Mouse (Mus musculus) megakaryocyte-erythroid progenitor cell, adult 5-6 weeks (primary cell): ENCODE measurements at regions not wholly inside any gene's neighbourhood (a gene's known extent, or its start where the extent isn't known, plus 50 kb on each side); places are given as distances from the start of the nearest gene placed in this dataset.

Experiments used
- ATAC-seq: replicated peaks from 2 replicates; pipeline ENCODE4 v1.8.0; 2016; ENCODE audit warnings: mild to moderate bottlenecking, inconsistent platforms; ENCODE audit not compliant: severe bottlenecking, poor library complexity, low FRiP score, low TSS enrichment

DNA sequence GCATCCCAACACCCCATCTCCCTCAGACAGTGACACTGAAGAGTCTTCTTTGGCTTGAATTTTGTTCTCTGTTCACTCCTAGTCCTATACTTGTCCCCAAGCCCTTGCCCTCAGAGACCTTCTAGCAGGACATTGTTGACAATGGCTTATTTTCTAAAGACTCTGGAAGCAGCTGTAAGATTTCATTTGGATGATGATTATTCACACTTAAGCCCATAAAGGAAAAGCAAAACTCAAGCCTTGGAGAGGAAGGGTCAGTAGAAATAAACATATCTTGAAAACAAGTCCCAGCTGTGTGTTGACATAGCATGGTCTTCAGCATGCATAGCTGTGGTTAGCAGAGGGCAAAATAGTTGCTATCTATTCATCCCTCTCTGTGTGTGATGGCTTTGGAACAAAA lies 59.9 kb upstream of the Cdh11 start:
- no peak for ATAC-seq

DNA sequence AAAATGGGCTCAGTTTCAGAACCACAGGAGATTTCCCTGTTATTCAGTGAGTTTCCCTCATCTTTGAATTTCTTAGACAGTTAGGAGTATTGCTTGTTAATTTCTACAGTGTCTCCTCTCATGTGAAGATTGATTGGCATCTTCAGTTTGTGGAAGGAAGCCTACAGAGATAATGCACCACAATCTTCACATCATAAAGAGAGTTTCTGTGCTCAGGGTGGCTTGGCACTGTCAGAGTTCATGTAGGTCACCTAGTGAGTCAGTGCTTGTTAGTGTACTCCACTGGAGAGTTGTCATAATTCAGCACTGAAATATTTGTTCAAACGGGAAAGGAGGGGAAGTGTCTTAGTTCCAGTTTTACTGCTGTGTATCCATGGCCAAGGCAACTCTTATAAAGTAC lies 74.6 kb upstream of the Cdh11 start:
- ATAC-seq: no peak

DNA sequence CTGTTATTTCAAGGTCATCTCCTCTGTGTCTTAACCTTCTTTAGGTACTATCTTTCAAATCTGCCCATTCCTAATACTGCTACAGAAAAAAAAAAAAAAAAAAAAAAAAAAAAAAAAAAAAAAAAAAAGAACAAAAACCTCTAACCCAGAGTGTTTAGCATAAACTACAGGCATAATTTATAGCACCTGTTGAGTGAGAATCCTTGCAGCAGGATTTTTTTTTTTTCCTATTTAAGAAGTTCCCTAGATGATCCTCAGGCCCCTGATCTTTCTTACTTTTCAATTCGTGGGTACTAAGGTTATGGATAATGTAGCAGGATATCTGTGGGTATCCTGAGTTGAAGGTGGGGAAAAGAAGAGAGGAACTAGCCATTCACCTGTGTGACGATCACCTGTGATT lies 114.1 kb upstream of the Cdh11 start:
- ATAC-seq: no peak

DNA sequence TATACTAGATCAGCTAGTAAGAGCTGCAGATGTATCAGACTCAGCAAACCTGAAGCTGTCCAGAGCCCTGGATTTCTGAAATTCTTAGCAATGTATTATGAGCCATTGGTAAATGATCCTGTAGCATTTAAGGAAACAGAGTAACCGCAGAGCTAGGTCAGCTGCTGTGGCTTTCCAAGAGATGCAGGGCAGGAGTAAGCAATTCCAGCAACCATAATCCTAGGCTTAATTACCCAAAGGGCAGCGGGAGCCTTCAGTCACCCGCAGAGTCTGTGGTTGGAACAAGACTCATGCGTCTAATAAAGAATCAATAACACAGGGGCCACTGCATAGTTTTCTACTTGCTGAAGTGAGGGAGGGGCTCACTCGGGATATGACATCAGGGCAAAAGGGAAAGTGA lies 115.2 kb upstream of the Cdh11 start:
- no peak for ATAC-seq

DNA sequence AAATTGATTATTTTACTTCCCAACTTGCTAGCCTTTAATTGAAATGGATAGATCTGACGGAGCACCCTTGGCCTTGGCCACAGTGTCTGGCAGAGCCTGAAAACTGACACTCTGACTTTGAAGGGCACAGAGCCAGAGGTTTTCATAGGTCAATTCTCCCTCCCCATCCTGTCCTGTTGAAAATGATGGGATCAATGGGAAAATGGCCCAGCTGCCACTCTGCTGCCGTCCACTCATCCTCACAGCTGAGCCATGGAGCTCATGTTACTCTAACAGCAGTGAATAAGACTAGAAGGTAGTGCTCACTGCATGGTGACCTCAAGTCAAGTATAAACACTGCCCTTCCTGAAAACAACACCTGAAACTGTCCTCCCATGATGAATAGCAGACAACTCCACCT lies 122.0 kb upstream of the Cdh11 start:
- ATAC-seq: no peak

DNA sequence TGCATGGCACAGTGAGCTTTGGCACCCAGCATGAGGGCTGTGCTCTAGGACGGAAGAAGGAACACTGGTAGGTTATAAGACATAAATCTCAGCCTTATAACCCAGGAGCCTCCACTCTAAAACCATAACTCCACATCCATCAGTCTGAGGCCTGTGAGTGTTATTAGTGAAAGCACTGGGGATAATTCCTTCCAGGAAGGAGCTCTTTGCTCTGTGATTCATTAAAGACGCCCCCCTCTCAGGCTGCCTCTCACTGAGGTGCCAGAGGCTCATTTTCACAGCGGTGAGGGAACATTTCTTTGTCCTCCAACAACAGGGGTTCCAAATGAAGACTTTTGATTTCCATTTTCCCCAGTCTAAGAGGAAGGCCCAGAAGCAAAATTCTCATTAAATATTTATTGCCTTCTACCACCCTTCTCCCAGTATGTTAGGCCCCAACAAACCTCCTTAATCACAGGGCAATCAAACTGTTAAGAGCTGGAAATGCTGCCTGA lies 145.9 kb upstream of the Cdh11 start:
- ATAC-seq: no peak

DNA sequence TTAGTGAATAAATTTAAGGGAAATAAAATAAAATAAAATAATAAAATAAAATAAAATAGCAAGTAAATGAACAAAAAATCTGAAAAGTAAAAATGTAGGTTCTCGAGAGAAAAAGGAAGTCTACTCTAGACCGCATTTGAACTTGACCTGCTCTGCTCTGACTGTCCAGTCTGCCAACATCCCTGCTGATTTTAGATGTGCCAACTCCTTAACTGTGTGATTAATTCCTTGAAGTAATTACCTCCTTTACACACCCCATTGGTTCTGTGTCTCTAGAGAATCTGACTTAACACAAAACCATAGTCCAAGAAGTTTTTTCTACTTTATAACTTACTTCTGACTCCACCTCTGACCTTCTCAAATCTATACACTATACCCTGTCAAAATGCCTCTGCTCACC lies 153.3 kb upstream of the Cdh11 start:
- ATAC-seq: no peak

DNA sequence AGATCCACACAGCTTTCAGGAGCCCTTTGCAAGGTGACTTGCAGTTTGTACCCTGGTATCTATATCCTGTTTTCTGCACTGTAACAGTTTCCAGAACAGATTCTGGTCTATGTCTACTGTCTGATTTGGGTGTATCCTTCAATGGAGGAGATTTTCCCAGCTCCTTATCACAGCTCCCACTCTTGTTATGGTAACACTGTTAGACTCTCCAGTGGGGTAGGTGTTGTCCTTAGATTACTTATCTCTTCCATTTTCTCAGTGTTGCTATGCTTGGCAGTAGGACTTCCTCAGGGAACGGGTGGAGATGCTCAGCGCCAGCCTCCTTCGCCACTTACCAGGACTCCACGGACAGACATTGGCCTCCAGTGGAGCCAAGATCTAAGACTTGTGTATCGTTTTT lies 160.1 kb upstream of the Cdh11 start:
- no peak for ATAC-seq

DNA sequence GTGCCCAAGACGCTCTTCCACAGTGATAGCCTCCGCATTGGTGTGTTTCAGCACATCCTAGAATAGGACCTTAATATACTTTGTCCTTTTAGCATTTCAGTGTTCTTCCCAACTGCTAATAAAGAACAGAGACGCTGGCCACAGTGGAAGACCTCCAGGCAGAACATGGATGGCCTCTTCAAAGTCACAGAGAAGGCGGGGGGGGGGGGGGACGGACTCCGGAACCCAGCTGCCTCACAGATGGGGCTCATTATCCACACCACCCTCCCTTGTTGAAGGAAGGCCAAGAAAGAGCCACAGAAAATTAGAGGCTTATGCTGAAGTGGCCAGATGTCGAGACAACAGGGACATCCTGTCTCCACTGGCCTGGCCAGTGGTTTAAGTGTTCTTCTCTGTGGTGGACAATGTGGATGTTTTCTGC lies 192.7 kb upstream of the Cdh11 start:
- ATAC-seq: no peak

DNA sequence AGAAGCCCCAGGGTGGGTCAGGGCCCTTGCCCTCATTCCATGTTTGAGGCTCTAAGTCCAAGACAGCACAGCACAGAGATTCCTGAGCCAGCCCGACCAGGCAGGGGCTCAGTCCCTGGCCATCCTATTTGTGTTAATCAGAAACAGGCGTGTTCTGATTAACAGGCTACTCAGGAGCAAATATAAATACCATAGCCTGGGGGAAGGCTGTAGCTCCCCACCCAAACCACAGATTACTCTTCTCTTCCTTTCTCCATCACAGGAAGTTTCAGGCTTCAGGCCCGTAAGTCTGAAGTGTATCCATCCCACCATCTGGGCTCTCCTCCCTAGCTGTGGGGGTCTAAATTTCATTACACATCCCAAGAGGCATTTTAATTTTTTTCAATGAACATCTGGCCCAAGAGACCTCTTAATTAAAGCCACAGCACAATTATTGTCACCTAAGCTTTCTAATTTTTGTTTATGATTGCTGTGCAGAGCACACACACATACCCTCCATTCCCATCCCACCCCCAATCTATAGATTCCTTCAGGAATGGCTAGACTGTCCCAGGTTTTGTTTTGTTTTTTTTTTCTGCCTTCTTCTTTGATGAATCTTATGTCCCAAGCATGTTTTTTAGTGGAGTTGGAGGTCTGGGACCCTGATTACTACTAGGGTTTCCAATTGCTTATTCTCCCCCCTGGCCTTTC lies 197.9 kb upstream of the Cdh11 start:
- ATAC-seq: no peak

DNA sequence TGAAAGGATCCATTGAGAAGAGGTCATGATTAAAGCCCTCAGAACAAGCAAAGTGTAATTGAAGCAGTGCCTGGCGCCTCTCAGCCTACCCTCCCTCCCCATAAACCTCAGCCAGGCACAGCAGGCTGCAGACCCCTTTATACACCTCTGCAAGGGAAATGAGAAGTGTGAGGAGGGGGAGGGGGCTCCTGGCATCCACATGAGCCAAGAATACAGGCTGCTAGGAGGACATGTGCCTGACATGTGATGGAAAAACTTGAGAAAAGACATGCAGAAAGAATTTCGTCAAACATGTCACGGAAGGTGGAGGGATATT lies 198.4 kb upstream of the Cdh11 start:
- ATAC-seq: no peak

DNA sequence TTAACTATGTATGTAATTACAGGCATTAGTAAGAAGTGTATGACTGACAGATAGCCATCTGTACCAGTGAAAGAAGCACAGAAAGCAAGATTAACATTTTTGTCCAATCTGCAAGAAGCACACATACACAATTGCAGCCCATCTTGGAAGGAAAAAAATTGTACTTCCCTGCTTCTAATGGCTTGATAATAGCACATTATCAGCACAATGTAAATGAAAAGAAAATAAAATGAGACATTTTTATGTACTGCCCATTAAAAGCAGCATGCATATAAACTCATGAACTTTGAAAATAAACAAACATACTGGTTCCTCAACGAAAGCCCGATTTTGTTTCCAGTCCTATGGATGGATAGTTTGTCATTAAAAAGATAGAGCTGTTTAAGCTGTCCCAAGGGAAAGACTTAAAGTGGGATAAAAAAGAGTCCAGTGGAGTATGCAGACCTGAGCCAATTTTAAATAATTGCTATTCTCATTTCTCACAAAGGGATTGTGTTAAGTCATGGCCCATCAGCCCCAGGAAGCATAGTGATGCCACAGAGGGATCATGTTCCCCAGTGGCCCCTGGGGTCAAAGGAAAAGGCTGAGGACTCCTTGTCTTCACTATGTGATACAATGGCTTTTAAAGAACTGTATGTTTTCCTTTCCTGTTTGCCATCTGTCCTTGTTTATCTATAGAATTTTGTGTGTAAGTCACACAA lies 222.0 kb upstream of the Cdh11 start:
- ATAC-seq: no peak

DNA sequence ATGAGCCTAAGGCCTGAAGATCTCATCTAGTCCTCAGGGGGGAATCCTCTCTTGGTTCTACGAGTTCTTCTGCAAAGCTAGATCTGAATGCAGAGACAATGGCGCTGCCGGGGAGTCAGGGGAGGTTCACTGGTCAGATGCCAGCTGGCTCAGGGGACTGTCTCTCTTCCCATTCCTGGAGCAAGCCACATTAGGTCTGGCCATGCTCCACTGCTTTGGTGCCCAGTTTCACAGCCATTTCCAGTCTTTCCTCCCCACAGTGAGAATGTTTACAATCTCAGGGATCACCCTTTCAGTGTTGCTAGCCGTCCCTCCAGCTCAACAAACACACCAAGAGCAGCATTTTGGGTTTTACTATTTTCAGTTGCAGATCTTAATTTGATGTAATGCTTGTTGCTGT lies 233.7 kb upstream of the Cdh11 start:
- ATAC-seq: no peak

DNA sequence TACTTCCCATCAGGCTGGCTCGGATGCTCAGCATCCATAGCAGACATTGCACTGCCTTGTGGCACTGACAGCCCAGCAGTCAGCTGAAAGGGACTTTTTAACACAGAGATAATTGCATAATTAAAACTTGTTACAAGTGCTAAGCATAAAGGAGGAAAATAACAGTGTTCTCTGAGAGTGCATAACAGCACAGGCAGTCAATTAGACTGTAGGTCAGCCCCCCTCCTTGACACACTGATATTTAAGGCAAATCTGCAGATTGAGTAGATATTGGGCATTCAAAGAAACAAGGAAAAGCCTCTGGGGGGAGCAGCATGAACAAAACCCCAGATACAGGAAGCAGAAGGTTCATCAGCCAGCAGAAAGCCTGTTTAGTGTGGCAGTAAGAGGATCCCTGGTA lies 237.8 kb upstream of the Cdh11 start:
- ATAC-seq: no peak

DNA sequence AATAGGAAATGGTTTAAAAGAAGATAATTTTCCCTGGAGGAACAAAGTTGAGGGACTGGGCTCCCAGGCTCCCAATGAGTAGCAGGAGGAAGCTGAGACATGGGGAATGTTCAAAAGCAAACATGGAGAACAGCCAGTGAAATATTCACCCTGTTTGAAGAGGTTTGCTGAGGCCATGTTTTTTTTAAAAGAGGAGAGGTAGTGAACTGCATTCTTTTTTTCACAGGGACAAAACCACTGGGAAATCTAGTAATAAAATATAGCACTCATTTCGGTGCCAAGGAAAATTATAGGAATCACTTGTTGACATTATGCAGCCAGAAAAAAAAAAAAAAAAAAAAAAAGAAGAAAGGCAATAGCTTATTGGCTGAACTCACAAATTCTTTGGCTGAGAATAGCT lies 246.3 kb upstream of the Cdh11 start:
- no peak for ATAC-seq

DNA sequence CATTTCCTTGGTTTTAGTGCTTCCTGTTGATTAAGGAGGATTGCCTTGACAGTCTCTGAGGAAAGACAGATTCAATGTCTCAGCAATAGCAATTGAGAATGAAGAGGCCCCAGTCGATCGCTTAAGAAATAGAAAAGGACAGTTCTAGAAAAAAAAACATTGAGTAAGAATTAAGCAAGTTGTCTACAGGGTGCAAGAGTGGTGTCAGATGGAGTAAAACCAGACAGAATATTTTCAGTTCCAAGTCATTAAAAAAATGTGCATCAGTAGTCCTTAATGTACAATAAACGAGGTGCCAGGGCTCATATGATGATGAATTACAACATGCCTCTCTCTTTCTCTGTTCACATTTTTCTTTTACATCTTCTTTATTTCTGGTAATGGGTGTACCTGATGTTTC lies 248.5 kb upstream of the Cdh11 start:
- no peak for ATAC-seq

DNA sequence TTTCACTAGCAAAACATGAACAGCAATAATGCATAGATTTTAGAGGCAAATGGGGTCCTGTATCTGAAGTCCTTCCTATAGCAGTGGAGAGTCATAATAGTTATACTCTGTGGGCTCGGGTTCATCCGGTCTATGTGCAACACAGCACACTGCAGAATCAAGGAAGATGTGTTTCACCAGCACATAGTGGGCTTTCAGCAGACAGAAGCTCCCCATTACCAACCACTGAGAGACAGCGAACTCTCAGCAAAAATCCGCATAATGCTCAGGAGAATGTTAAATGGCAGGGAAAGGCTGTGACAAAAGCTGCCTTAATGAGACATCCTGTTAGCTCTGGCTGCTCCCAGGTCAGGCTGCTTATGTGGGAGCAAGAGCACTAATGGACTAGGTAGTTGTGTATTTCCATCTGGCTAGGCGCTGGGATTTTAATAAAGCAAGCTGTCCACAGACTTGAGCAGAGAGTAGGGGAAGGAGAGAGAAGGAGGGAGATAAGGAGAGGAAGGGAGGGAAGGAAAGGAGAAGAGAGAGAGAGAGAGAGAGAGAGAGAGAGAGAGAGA lies 286.7 kb upstream of the Cdh11 start:
- no peak for ATAC-seq

DNA sequence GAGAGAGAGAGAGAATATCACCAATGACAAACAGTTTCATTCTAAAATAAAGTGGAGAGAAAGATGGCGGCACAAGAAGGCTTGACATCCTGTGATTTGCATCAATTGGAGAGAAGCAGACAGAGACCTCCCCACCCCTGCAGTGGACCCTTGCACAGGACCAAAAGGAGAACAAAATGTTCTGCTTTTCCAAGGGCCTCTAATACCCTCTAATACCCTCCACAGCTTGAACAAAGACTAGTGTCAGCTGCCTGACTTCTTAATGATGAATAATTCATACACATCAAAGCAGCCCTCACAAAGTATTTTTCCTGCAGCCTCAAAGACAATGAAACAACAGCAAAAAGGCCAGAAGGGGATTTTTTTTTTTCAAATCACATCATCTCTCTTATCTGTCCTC lies 287.2 kb upstream of the Cdh11 start:
- ATAC-seq: no peak

DNA sequence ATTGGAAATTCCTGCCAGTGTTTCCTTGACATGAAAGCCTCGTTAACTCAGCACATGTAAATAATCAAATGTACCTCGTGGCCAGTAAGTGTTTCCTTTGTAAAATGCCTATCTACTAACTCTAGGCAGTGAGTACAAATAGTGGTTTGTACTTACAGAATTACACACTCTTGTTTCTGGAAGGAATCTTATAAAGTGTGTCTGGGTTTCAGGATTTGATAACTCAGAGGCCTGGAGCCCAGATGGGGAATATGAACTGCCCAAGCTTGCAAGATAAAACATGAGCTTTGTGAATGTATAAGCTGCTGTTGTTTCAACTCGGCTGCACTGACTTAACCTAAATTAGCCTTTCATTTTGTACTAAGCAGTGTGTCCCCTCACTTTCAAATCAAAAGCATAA lies 293.1 kb upstream of the Cdh11 start:
- no peak for ATAC-seq

DNA sequence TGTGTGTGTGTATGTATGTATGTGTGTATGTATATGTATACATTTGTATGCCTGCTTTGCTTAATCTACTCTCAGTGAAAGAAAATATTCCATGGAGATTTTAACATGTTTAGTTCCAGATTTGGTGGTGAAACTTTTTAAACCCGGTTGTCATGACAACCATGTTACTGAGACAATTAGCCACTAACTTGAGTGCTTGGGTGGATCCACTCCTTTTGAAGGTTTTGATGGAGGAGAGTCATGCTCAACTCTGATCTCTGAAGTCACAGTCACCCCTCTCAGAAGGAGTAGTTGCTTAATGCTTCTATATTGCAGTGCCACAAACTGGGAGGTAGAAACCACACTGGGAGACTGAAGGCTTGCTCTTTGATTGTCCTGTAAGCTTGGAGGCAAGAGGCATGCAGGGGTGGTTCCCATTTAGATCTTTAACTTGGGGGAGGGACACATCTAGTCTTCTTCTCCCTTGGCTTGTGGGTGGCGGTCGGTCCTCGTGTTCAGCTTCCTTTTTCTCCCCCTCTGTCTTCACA lies 301.6 kb upstream of the Cdh11 start:
- ATAC-seq: no peak

DNA sequence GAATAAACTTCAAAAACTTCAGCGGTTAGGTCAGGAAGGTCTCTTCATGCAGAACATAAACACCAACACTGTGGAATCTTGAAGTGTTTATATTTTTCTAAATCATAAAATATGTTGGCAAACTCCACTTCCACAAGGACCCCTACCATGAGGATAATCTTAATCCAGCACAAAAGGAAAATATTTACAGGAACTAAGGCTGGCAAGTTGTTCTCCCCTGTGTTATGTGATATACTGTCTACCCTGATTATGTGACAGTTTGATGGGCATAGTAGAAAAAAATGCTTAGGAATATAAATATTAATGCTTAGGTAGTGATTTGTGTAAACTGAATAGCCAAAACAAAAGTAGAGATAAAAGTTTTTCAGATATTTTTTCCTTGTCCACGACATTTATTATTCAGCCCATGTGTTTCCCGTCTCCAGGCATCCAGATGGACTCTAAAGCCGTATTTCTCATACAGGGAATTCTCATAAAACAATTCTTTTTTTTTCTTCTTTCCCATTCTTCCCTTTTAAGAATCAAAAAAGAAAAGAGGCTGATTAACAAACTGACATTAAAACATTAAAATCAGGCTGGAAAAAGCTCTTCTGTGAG lies 311.2 kb upstream of the Cdh11 start:
- no peak for ATAC-seq
